Mouse (Mus musculus): Measurements from ENCODE around the gene Cpt2.

The Cpt2 gene

GRCm38 (mm10) chr4:107923145-107923802 is at the start of gene Cpt2:
TSS of gene Cpt2 (minus strand) at chr4:107923610.
- DNase-seq (ENCODE audit: low read depth), result peak; percentile 92

GRCm38 (mm10) chr4:107971162-107971561 is 47.8 kb upstream of the Cpt2 start:
- DNase-seq (ENCODE audit: low read depth), result no peak

GRCm38 (mm10) chr4:107969781-107970180 is 46.4 kb upstream of the Cpt2 start:
- DNase-seq (ENCODE audit: low read depth), result no peak

- no peak for DNase-seq (ENCODE audit: low read depth)
Observed at GRCm38 (mm10) chr4:107967966-107968682, 44.7 kb upstream of the Cpt2 start, which contains the start of gene Slc1a7. TSS of gene Slc1a7 (plus strand) at chr4:107968332.

GRCm38 (mm10) chr4:107966416-107967109 is 43.2 kb upstream of the Cpt2 start:
- no peak for DNase-seq (ENCODE audit: low read depth)

- no peak for DNase-seq (ENCODE audit: low read depth)
Observed at GRCm38 (mm10) chr4:107962792-107963191, 39.4 kb upstream of the Cpt2 start.

- DNase-seq (ENCODE audit: low read depth), result peak; percentile 96
Observed at GRCm38 (mm10) chr4:107962044-107962732, 38.8 kb upstream of the Cpt2 start.

GRCm38 (mm10) chr4:107958487-107958886 is 35.1 kb upstream of the Cpt2 start:
- DNase-seq (ENCODE audit: low read depth), result no peak

GRCm38 (mm10) chr4:107955691-107956090 is 32.3 kb upstream of the Cpt2 start:
- no peak for DNase-seq (ENCODE audit: low read depth)

GRCm38 (mm10) chr4:107952845-107953244 is 29.4 kb upstream of the Cpt2 start:
- no peak for DNase-seq (ENCODE audit: low read depth)

GRCm38 (mm10) chr4:107949918-107950317 is 26.5 kb upstream of the Cpt2 start:
- no peak for DNase-seq (ENCODE audit: low read depth)

- no peak for DNase-seq (ENCODE audit: low read depth)
Observed at GRCm38 (mm10) chr4:107944141-107944540, 20.7 kb upstream of the Cpt2 start.

- DNase-seq (ENCODE audit: low read depth), result no peak
Observed at GRCm38 (mm10) chr4:107942741-107943140, 19.3 kb upstream of the Cpt2 start.

- peak; percentile 77 for DNase-seq (ENCODE audit: low read depth)
Observed at GRCm38 (mm10) chr4:107938124-107938523, 14.7 kb upstream of the Cpt2 start.

GRCm38 (mm10) chr4:107937338-107937737 is 13.9 kb upstream of the Cpt2 start:
- DNase-seq (ENCODE audit: low read depth), result no peak

- DNase-seq (ENCODE audit: low read depth), result no peak
Observed at GRCm38 (mm10) chr4:107935254-107935653, 11.8 kb upstream of the Cpt2 start.

- DNase-seq (ENCODE audit: low read depth), result no peak
Observed at GRCm38 (mm10) chr4:107933239-107933638, 9.8 kb upstream of the Cpt2 start.

- DNase-seq (ENCODE audit: low read depth), result no peak
Observed at GRCm38 (mm10) chr4:107931453-107931852, 8.0 kb upstream of the Cpt2 start.

- no peak for DNase-seq (ENCODE audit: low read depth)
Observed at GRCm38 (mm10) chr4:107928726-107929125, 5.3 kb upstream of the Cpt2 start.

GRCm38 (mm10) chr4:107928269-107928668 is 4.9 kb upstream of the Cpt2 start:
- DNase-seq (ENCODE audit: low read depth), result no peak

- no peak for DNase-seq (ENCODE audit: low read depth)
Observed at GRCm38 (mm10) chr4:107923803-107924194, 389 bp upstream of the Cpt2 start.

- no peak for DNase-seq (ENCODE audit: low read depth)
Observed at GRCm38 (mm10) chr4:107921952-107922351, 1.5 kb downstream of the Cpt2 start.

Measured in fibroblast of lung, adult 2 months (primary cell).